Mouse (Mus musculus) heart, adult 2 months (tissue): ENCODE measurements at regions not wholly inside any gene's neighbourhood (a gene's known extent, or its start where the extent isn't known, plus 50 kb on each side); places are given as distances from the start of the nearest gene placed in this dataset.

Source experiments
- CTCF ChIP-seq: fragments of 200-600 bp; IDR thresholded peaks from 2 replicates; pipeline ENCODE4 v1.8.1; 2022; ENCODE audit warnings: antibody characterized with exemption, mild to moderate bottlenecking, moderate library complexity
- EP300 ChIP-seq: fragments of 200-500 bp; IDR thresholded peaks from 2 replicates; pipeline ENCODE4 v1.6.1; 2011; ENCODE audit warnings: low read depth, low read length, control low read depth; ENCODE audit not compliant: insufficient read depth
- POLR2A ChIP-seq: fragments of 200-500 bp; IDR thresholded peaks from 2 replicates; pipeline ENCODE4 v1.6.1; 2011; ENCODE audit warnings: mild to moderate bottlenecking, low read depth, low read length, control low read depth; ENCODE audit not compliant: insufficient read depth

GRCm38 (mm10) chr15:55965296-55965695 is 1512.1 kb downstream of the Slc22a22 start:
- TF ChIP-seq POLR2A, result no peak
- TF ChIP-seq CTCF, result no peak
- no peak for TF ChIP-seq EP300
